Mouse (Mus musculus) liver, embryonic 11.5 days (tissue): ENCODE measurements around the gene Tmprss12. TPM values are rescaled to one million over a fixed set of nuclear protein-coding genes. Genes with fewer than 3 reads are reported as not detected.
"Not testable (repeated sequence)": the region's sequence is repeated elsewhere in the genome, so short reads cannot be mapped to it uniquely, and the experiment has no call there.

Experiments
- ATAC-seq: fragments of 200-750 bp; cut with Nextera tagmentation; replicated peaks from 2 replicates; pipeline ENCODE4 v1.8.0; 2017; ENCODE audit warnings: moderate number of reproducible peaks, mild to moderate bottlenecking, moderate TSS enrichment, moderate library complexity; ENCODE audit not compliant: low FRiP score
- DNase-seq: peaks from one replicate; pipeline ENCODE4 v3.0.0-alpha.2; 2017; ENCODE audit warnings: low spot score
- H3K27ac ChIP-seq: fragments of 300-500 bp; sonication (generic); 2 replicates; pipeline ENCODE4 v1.5.1; 2014; ENCODE audit warnings: mild to moderate bottlenecking, low read depth, low read length, control low read depth
- H3K27me3 ChIP-seq: fragments of 300-500 bp; sonication (generic); replicated peaks from 2 replicates; pipeline ENCODE4 v1.6.1; 2014; ENCODE audit warnings: low read length, mixed read lengths; ENCODE audit not compliant: control insufficient read depth, insufficient read depth
- H3K36me3 ChIP-seq: fragments of 300-500 bp; sonication (generic); 2 replicates; pipeline ENCODE4 v1.6.1; 2014; ENCODE audit warnings: mild to moderate bottlenecking, low read length, moderate library complexity, mixed read lengths; ENCODE audit not compliant: control insufficient read depth, insufficient read depth
- H3K4me1 ChIP-seq: fragments of 300-500 bp; sonication (generic); replicated peaks from 2 replicates; pipeline ENCODE4 v1.6.1; 2014; ENCODE audit warnings: low read length, mixed read lengths; ENCODE audit not compliant: control insufficient read depth, insufficient read depth
- H3K4me2 ChIP-seq: fragments of 300-500 bp; sonication (generic); 2 replicates; pipeline ENCODE4 v1.6.1; 2014; ENCODE audit warnings: mild to moderate bottlenecking, control low read depth, moderate library complexity
- H3K4me3 ChIP-seq: fragments of 300-500 bp; sonication (generic); 2 replicates; pipeline ENCODE4 v1.5.1; 2014; ENCODE audit warnings: low read depth, low read length, control low read depth
- H3K9ac ChIP-seq: fragments of 300-500 bp; sonication (generic); 2 replicates; pipeline ENCODE4 v1.6.1; 2014; ENCODE audit warnings: low read depth, low read length, control low read depth
- H3K9me3 ChIP-seq: fragments of 300-500 bp; sonication (generic); 2 replicates; pipeline ENCODE4 v1.6.1; 2016; ENCODE audit warnings: low read length, inconsistent platforms, mixed read lengths; ENCODE audit not compliant: control insufficient read depth
- WGBS: fragments of 180-500 bp; shearing (Covaris S2); extraction: QIAGEN DNeasy Blood & Tissue Kit; methylation state at CpG from one replicate; pipeline ENCODE4 v1.1.7; 2014; 5-methylcytosine and 5-hydroxymethylcytosine counted together
- polyA plus RNA-seq: library from polyadenylated mRNA; unstranded; fragments of >200 nt; fragmentation: Nextera tagmentation; extraction: Ambion mirVana; gene quantifications from 2 replicates; pipeline ENCODE4 v1.2.1, GENCODE M21; 2014

The Tmprss12 gene
- polyA plus RNA-seq, 1 experiment from 2014 or later = not detected

- DNase-seq (no peak), ATAC-seq (no peak)
- Histone ChIP-seq H3K9me3 (no peaks in the 10 kb centered on the region), H3K36me3 (peaks cover 52% of the 10 kb centered on the region), H3K4me3 (no peak overlapping the region), H3K27ac (no peak overlapping the region), H3K9ac (no peak overlapping the region), H3K27me3 (no peaks in the 10 kb centered on the region), H3K4me1 (no peaks in the 10 kb centered on the region), H3K4me2 (no peak overlapping the region)
- WGBS = 90% methylated on average over 6 of the region's 6 CpGs
Observed at GRCm38 (mm10) chr15:100251153-100251780, 29.4 kb upstream of the Tmprss12 start.

- Histone ChIP-seq H3K27me3 (no peaks in the 10 kb centered on the region), H3K4me2 (no peak overlapping the region), H3K27ac (no peak overlapping the region), H3K36me3 (peaks cover 47% of the 10 kb centered on the region), H3K4me3 (no peak overlapping the region), H3K9ac (no peak overlapping the region), H3K9me3 (no peaks in the 10 kb centered on the region), H3K4me1 (no peaks in the 10 kb centered on the region)
- 84% methylated on average over 6 of the region's 6 CpGs for WGBS
- DNase-seq (no peak), ATAC-seq (no peak)
Observed at GRCm38 (mm10) chr15:100256386-100256785, 24.3 kb upstream of the Tmprss12 start.

- Histone ChIP-seq H3K36me3 (peaks cover 42% of the 10 kb centered on the region), H3K4me2 (no peak overlapping the region), H3K27ac (no peak overlapping the region), H3K4me3 (no peak overlapping the region), H3K9ac (no peak overlapping the region), H3K4me1 (no peaks in the 10 kb centered on the region), H3K27me3 (no peaks in the 10 kb centered on the region), H3K9me3 (no peaks in the 10 kb centered on the region)
- no peak for DNase-seq
- 88% methylated on average over 5 of the region's 5 CpGs for WGBS
- ATAC-seq = no peak
Observed at GRCm38 (mm10) chr15:100257305-100257704, 23.3 kb upstream of the Tmprss12 start.

- no peaks in the 10 kb centered on the region for H3K9me3 ChIP-seq
- H3K36me3 ChIP-seq = peaks cover 34% of the 10 kb centered on the region
- H3K27me3 ChIP-seq = no peaks in the 10 kb centered on the region
- no peak overlapping the region for H3K27ac ChIP-seq
- no peak overlapping the region for H3K9ac ChIP-seq
- H3K4me1 ChIP-seq = no peaks in the 10 kb centered on the region
- 95% methylated on average over 7 of the region's 7 CpGs for WGBS
- H3K4me3 ChIP-seq = no peak overlapping the region
- DNase-seq (no peak), ATAC-seq (no peak)
- no peak overlapping the region for H3K4me2 ChIP-seq
Observed at GRCm38 (mm10) chr15:100258646-100259425, 21.8 kb upstream of the Tmprss12 start.

GRCm38 (mm10) chr15:100260351-100260750, 20.3 kb upstream of the Tmprss12 start:
- not testable (repeated sequence) for H3K9me3 ChIP-seq, ATAC-seq, H3K9ac ChIP-seq, H3K4me3 ChIP-seq, H3K4me2 ChIP-seq, H3K4me1 ChIP-seq, DNase-seq, H3K27me3 ChIP-seq, H3K27ac ChIP-seq
- H3K36me3 ChIP-seq = peaks cover 23% of the 10 kb centered on the region
- 85% methylated on average over 6 of the region's 7 CpGs for WGBS

- no peaks in the 10 kb centered on the region for H3K4me1 ChIP-seq
- no peak for DNase-seq
- peaks cover 9% of the 10 kb centered on the region for H3K36me3 ChIP-seq
- H3K27ac ChIP-seq = no peak overlapping the region
- no peak overlapping the region for H3K4me3 ChIP-seq
- H3K27me3 ChIP-seq = no peaks in the 10 kb centered on the region
- WGBS = 36% methylated on average over 4 of the region's 4 CpGs
- no peak for ATAC-seq
- no peak overlapping the region for H3K4me2 ChIP-seq
- H3K9ac ChIP-seq = no peak overlapping the region
- no peaks in the 10 kb centered on the region for H3K9me3 ChIP-seq
Observed at GRCm38 (mm10) chr15:100263246-100263905, 17.3 kb upstream of the Tmprss12 start.

- WGBS = 70% methylated on average over 4 of the region's 5 CpGs
- Histone ChIP-seq H3K27me3 (no peaks in the 10 kb centered on the region), H3K36me3 (no peaks in the 10 kb centered on the region; the same call in 1 of the 2 replicates), H3K9ac (no peak overlapping the region), H3K4me3 (no peak overlapping the region), H3K27ac (no peak overlapping the region), H3K4me1 (no peaks in the 10 kb centered on the region), H3K4me2 (no peak overlapping the region), H3K9me3 (no peaks in the 10 kb centered on the region)
- ATAC-seq (no peak), DNase-seq (no peak)
Observed at GRCm38 (mm10) chr15:100265586-100266325, 14.9 kb upstream of the Tmprss12 start.

- Histone ChIP-seq H3K9me3 (no peaks in the 10 kb centered on the region), H3K4me2 (no peak overlapping the region), H3K27me3 (no peaks in the 10 kb centered on the region), H3K4me3 (no peak overlapping the region), H3K4me1 (no peaks in the 10 kb centered on the region), H3K27ac (no peak overlapping the region), H3K9ac (no peak overlapping the region), H3K36me3 (no peaks in the 10 kb centered on the region)
- no peak for DNase-seq
- ATAC-seq = no peak
- 63% methylated on average over 2 of the region's 2 CpGs for WGBS
Observed at GRCm38 (mm10) chr15:100268916-100269315, 11.7 kb upstream of the Tmprss12 start.
